ENCODE assay signal across 11 mouse cellular contexts in the genomic region with DNA sequence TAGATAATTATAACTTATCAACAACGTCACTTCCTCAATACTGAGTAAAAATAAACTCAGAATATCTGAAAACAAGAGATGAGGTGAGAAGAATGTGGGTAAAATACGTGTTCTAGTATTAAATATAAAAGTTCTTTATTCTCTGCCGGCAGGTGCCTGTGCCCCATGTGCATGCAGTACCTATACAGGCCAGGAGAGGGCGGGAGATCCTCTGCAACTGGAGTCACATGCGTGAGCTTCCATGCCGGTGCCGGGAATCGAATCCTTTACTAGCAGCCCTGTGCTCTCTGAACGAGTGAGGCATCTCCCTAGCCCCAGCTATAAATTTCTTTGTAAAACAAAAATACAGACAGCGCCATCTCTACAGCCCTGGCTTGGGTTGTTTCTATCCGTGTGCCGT. TPM values are rescaled to one million over a fixed set of nuclear protein-coding genes. Genes with fewer than 3 reads are reported as not detected.
DNase-seq lines count a peak whose midpoint lies in the region; ATAC-seq and TF ChIP-seq lines count a peak whose summit lies in the region.
"Had no signal": no experiment of that assay in that cellular context is flagged by ENCODE, and none has a peak within 500 bp of the region (broad histone marks: within the 10 kb centered on the region; RNA-seq: fewer than 3 reads in every experiment).

No protein-coding gene starts in this region.

- no peak overlapping the region for H3K4me3 ChIP-seq in heart, embryonic 10.5 days
- H3K4me3 ChIP-seq in spleen, adult 2 months (ENCODE audit: extremely low read depth, insufficient read depth, insufficient read length), result no peak overlapping the region
- no peak overlapping the region for H3K4me3 ChIP-seq in hindbrain, embryonic 10.5 days
- no peak overlapping the region for H3K4me3 ChIP-seq in forebrain, embryonic 16.5 days (replicated peaks; ENCODE audit: low read length)

- no peaks in the 10 kb centered on the region for H3K36me3 ChIP-seq in heart, embryonic 10.5 days
- no peaks in the 10 kb centered on the region for H3K36me3 ChIP-seq in spleen, adult 2 months (ENCODE audit: control insufficient read depth, insufficient read depth, low read length)
- H3K36me3 ChIP-seq in hindbrain, embryonic 10.5 days, result no peaks in the 10 kb centered on the region
- no peaks in the 10 kb centered on the region for H3K36me3 ChIP-seq in forebrain, embryonic 16.5 days (ENCODE audit: control insufficient read depth, insufficient read depth)

- no peak overlapping the region for H3K27ac ChIP-seq in heart, embryonic 10.5 days
- H3K27ac ChIP-seq in spleen, adult 2 months (ENCODE audit: insufficient read depth, low read length), result no peak overlapping the region
- no peak overlapping the region for H3K27ac ChIP-seq in hindbrain, embryonic 10.5 days
- H3K27ac ChIP-seq in forebrain, embryonic 16.5 days (ENCODE audit: low read length), result no peak overlapping the region

- H3K4me1 ChIP-seq in heart, embryonic 10.5 days, result peaks cover 18% of the 10 kb centered on the region
- H3K4me1 ChIP-seq in spleen, adult 2 months (ENCODE audit: control insufficient read depth, insufficient read depth, insufficient read length), result no peaks in the 10 kb centered on the region
- H3K4me1 ChIP-seq in hindbrain, embryonic 10.5 days (replicated peaks), result peaks cover 32% of the 10 kb centered on the region
- H3K4me1 ChIP-seq in forebrain, embryonic 16.5 days (replicated peaks; ENCODE audit: control insufficient read depth, insufficient read depth, low read length), result peaks cover 12% of the 10 kb centered on the region

- DNase-seq in heart, postnatal 4 days, result peak; percentile 39
- no peak for DNase-seq in heart, embryonic 10.5 days (ENCODE audit: low spot score)
- DNase-seq in spleen, adult 2 months (ENCODE audit: low read depth in 1 of 2, low spot score in 2 of 2), result no peak
- no peak for DNase-seq in spleen, postnatal 14 days (ENCODE audit: low spot score in 2 of 2)
- DNase-seq in kidney, postnatal 4 days, result peak; percentile 62 to 69
- DNase-seq in thymus, postnatal 36 days, result peak; percentile 16 to 20
- no peak for DNase-seq in hindbrain, embryonic 10.5 days (ENCODE audit: low spot score)

- H3K9me3 ChIP-seq in heart, embryonic 10.5 days, result peaks cover 11% of the 10 kb centered on the region
- H3K9me3 ChIP-seq in hindbrain, embryonic 10.5 days, result peaks cover 24% of the 10 kb centered on the region
- H3K9me3 ChIP-seq in forebrain, embryonic 16.5 days (ENCODE audit: control insufficient read depth, low read length), result peaks cover 5% of the 10 kb centered on the region; the same call in 1 of the 2 replicates

- TF ChIP-seq POLR2A in spleen, adult 2 months (IDR thresholded peaks at IDR 0.05; ENCODE audit: low read depth, low read length), result no peak

- peak; percentile 5; the same call in 1 of the 2 replicates for TF ChIP-seq CTCF in spleen, adult 2 months (IDR thresholded peaks at IDR 0.05; ENCODE audit: extremely low read depth, insufficient read depth, insufficient read length, insufficient replicate concordance)

- no peak overlapping the region for H3K9ac ChIP-seq in forebrain, embryonic 16.5 days (replicated peaks; ENCODE audit: low read depth, low read length)

- H3K27me3 ChIP-seq in heart, embryonic 10.5 days (ENCODE audit: insufficient read depth, poor library complexity, severe bottlenecking), result peaks cover 69% of the 10 kb centered on the region
- H3K27me3 ChIP-seq in spleen, adult 2 months (ENCODE audit: control insufficient read depth, insufficient read depth, low read length), result peaks cover 9% of the 10 kb centered on the region
- H3K27me3 ChIP-seq in hindbrain, embryonic 10.5 days (ENCODE audit: insufficient read depth, poor library complexity, severe bottlenecking), result peaks cover 64% of the 10 kb centered on the region
- peaks cover 31% of the 10 kb centered on the region for H3K27me3 ChIP-seq in forebrain, embryonic 16.5 days (replicated peaks; ENCODE audit: control insufficient read depth, insufficient read depth, low read length)

- H3K4me2 ChIP-seq in forebrain, embryonic 16.5 days (ENCODE audit: low read length), result no peak overlapping the region

- no peak for ATAC-seq in forebrain, embryonic 16.5 days

- WGBS in heart, embryonic 10.5 days, result 26% methylated on average over 12 of the region's 12 CpGs
- 45% methylated on average over 12 of the region's 12 CpGs for WGBS in spleen, adult 2 months
- WGBS in hindbrain, embryonic 10.5 days, result 36% methylated on average over 12 of the region's 12 CpGs
- WGBS in forebrain, embryonic 16.5 days, result 42% methylated on average over 12 of the region's 12 CpGs

RNA-seq across cellular contexts. Expression of a gene that starts 21.7 kb away (rescaled TPM):
- total RNA-seq in heart, postnatal 4 days (2021), result under 1 TPM; 0.77 to 0.86 TPM
- 6.5 and 6.7 TPM in 2 replicates for polyA plus RNA-seq in heart, embryonic 10.5 days (2016; fragmentation: Nextera tagmentation; extraction: Ambion mirVana)
- polyA plus RNA-seq in spleen, adult 2 months (2012; rRNA removed), result 0.08 and 0.19 TPM in 2 replicates
- 16.6 and 17.5 TPM in 2 replicates for polyA plus RNA-seq in hindbrain, embryonic 10.5 days (2016; fragmentation: Nextera tagmentation; extraction: Ambion mirVana)
- polyA plus RNA-seq in forebrain, embryonic 16.5 days (2015; fragmentation: Nextera tagmentation; extraction: Ambion mirVana), result 15.8 and 19.2 TPM in 2 replicates

RNA-seq across cellular contexts. Expression of a gene that starts 24.9 kb away (rescaled TPM):
- not detected for total RNA-seq in heart, postnatal 4 days (2021)
- polyA plus RNA-seq in heart, embryonic 10.5 days (2016; fragmentation: Nextera tagmentation; extraction: Ambion mirVana), result not detected in 2 replicates
- polyA plus RNA-seq in spleen, adult 2 months (2012; rRNA removed), result not detected in 2 replicates
- polyA plus RNA-seq in hindbrain, embryonic 10.5 days (2016; fragmentation: Nextera tagmentation; extraction: Ambion mirVana), result not detected in 2 replicates
- polyA plus RNA-seq in forebrain, embryonic 16.5 days (2015; fragmentation: Nextera tagmentation; extraction: Ambion mirVana), result not detected in 2 replicates
- total RNA-seq: gastrocnemius, adult 18-20 months; megakaryocyte-erythroid progenitor cell, adult 5-6 weeks had no signal
- polyA plus RNA-seq: large intestine, adult 2 months had no signal

Comparison
In these comparisons a context has a peak if more than half of its experiments do, and no peak if none do; other contexts are left out.
1. DNase-seq: peak in heart, postnatal 4 days (single experiment), kidney, postnatal 4 days (2 of 2) and thymus, postnatal 36 days (2 of 2); none in heart, embryonic 10.5 days (single experiment), spleen, adult 2 months (0 of 2), spleen, postnatal 14 days (0 of 2) and hindbrain, embryonic 10.5 days (single experiment).